Mouse (Mus musculus) urinary bladder, postnatal 36 days (tissue): ENCODE data around the gene Ddx41.

ENCODE experiments used
- DNase-seq, 2 experiments: peaks; one replicate each; pipeline ENCODE4 v3.0.0; 2022; ENCODE audit warnings: low spot score in 2 of 2, mixed read lengths in 1 of 2

Ddx41 gene

DNA sequence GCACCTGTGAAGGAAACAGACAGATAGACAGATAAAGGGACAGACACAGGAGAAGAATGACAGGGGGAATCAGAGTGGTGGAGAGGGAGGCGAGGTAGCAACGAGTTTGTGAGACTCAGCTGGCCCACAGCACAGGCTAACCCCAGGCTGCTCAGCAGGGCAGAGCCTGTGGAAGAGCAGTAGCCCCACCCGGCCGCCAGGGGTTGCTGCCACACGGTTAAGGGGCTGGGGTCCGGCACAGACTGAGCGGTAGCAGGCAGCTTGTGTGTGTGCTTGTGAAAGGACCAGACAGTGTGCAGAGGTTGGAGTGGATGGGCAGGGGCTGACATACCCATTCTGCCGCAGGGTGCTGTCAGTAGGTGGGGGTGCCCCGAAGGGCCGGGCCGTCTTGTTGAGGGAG lies 28.6 kb downstream of the Ddx41 start:
- no peak for DNase-seq

DNA sequence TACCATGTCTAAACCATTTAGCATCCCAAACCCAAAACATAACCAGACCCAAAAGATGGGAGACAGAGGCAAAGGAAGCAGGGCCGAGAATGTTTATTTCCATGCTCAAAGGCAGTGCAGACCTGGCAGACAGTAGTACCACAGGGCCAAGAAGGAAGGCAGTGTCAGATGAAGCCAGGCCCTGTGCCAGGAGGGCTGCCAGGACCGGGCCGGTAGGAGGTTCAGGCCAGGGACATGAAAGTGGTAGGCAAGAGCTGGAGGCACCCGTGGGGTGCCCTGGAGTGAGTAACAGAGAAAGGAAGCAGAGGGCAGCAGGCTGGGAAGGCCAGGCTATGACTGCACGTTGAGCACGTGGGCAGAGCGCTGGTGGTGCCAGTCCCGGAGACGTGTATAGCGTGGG lies 29.8 kb downstream of the Ddx41 start:
- peak in 1 of 2 experiments; percentile 42 for DNase-seq

DNA sequence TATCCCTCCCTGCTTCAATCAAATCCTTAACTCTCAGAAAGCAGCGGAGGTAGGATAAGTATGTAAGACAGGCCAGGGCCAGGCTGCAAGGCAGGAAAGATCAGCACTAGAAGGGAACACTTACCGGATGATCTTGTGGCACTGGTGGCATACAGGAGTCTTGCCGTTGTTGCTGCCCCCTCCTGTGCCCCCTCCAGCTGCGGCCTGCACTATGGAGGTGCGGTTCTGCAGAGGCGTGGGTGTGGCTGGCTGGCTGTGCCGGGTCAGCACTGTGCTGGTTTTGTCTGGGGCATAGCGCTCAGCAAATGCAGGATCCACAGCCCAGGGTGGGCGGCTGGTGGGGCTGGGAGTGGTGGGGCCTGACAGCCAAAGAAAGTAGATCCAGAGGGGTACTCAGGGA lies 30.6 kb downstream of the Ddx41 start:
- DNase-seq = no peak

DNA sequence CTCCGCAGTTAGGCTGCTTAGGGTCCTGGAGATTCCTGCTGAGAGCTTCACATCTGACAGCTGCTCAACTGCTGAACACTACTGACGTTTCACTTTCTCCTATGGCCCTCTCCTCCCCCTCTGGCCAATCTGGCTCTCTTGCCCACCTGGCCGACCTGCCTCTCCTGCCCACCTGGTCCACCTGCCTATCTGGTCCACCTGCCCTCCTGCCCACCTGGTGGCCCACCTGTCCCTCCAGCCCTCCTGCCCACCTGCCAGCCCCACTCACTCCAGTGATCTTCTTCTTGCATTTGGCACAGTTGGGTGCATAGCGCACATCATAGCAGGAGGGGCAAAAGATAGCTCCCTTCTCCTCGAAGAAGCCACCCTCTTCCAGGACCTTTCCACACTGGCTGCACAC lies 32.1 kb downstream of the Ddx41 start:
- DNase-seq = no peak

DNA sequence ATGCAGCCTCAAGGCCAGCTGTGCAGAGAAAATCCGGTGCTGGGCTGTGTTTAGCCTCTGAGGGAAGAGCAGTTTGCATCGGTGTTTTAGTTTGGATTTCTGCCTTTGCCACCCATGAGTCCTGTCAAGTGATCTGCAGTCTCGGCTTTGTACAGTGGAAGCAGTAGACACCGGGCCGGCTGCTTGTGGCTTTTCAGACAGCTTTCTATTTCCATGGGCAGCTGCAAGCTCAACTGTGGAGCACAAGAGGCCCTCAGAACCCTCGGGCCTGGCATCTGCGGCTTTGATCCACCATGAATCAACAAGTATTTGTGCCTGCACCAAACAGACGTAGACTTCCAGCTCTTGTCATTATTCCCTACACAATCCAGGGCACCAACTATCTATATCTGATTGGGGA lies 34.1 kb downstream of the Ddx41 start:
- DNase-seq = no peak

DNA sequence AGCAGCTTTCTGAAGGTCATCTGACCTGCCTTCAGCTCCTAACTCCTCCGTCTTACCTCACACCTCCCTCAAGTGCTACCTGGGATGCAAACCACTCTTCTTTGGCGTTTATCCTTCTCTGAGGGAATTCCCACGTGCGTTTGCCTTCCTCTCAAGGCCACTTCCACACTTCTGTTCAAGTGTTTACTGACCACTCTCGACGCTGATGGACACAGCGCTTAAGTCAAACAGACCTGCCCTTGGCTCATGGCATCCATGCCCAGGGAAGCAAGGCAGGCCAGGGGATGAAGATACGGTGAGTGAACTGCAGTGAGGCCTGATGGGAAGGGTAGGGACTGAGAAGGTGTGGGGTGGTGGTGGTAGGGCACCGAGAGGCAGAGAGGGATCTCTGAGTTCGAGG lies 35.9 kb downstream of the Ddx41 start:
- DNase-seq = no peak

DNA sequence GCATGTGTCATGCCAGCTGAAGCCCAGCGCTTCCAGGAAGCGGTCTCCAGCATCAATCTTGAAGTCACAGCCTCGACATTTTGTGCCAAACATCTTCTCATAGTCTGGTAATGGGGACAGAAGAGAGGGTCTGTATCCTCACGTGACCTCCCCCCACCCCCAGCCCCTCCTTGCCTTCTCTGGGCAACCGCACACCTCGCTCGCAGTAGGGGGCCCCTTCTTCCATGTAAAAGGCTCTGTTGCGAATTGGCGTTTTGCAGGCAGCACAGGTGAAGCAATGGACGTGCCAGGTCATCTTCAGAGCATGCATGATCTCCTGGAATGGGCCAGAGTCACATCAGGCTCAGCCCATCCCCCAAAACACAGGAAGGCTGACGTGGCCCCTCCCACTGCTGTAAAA lies 37.6 kb downstream of the Ddx41 start:
- no peak for DNase-seq

DNA sequence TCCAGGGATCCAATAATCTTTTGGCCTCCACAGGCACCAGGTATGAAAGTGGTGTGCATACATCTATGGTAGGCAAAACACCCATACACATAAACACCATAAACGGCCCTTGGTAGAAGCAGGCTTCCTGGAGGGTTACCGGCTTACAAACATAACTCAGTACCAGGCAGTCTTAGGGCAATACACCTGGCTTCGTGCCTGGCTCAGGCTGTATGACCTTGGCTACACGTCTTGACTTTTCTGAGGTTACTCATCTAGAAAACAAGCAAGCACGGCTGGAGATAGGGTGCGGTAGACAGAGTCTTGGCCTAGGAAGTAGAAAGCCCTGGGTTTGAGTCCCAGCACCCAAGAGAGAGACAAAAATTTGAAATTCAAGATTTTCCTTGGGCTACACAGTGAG lies 39.8 kb downstream of the Ddx41 start:
- no peak for DNase-seq

DNA sequence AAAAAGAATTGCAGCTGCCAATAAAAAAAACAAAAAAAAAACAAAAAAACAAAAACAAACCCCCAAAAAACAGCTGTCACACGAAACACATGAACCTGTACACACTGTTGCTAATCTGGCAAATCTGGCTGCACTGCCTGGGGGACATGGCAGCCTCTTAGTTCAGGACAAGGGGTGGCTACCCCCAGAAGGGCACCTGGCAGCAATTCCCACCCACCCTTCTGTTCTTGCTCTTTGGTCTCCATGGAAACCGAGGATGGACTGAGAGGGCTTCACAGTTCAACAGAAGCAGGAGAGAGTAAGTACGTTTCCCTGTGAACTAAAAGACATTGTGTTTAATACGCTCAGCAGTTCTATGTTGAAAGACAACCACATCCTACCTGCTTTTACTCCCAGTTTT lies 40.8 kb downstream of the Ddx41 start:
- no peak for DNase-seq

DNA sequence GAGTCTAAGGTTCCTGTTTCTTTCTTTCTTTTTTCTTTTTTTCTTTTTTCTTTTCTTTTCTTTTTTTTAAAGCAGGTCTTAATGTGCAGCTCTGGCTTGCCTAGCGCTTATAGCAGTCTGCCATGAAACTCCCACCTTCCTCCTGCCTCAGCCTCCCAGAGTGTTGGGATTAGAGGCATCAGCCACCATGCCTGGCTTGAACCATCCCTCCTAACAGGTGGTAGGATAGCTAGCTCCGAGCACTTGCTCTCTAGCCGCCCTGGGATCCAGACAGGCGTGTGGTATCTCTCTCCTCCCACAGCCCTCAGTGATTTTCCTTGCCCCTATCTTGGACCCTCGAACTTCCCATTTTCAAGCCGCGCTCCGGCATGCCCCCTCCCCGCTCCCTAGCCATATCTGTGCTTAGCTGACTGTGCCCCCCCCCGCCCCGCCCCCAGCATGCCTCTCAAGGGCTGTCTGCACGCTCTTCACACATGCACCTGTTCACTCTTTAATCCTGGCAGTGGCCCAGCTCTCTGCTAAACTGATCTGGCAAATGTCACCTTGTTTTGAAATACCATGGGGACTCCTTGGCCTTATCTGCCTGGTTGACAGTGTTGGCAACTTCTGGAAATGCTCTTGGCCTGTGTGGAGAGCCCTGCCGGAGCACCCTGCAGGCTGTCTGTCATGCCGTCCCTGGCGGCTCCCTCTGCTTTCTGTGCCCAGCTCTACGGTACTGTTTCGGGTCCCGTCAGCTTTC lies 41.4 kb downstream of the Ddx41 start:
- no peak for DNase-seq

DNA sequence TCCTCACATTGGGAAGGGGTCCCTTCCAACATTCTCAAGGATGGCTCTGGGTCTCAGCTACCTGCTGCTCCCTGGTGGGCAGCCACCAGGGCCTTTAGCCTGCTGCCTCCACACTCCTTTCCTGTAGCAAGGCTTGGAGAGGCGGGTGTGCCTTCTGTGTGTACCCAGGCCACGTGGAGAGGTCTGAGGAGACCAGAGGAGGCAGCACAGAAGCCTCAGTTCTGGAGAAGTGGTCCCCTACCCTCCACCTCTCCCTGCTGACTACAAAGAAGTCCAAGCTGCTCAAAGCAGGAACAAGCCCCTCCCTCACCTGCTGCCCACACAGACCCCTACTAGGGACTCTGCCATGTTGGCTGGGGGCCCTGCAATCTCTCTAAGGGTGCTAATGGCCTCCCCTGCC lies 42.2 kb downstream of the Ddx41 start:
- DNase-seq = no peak

DNA sequence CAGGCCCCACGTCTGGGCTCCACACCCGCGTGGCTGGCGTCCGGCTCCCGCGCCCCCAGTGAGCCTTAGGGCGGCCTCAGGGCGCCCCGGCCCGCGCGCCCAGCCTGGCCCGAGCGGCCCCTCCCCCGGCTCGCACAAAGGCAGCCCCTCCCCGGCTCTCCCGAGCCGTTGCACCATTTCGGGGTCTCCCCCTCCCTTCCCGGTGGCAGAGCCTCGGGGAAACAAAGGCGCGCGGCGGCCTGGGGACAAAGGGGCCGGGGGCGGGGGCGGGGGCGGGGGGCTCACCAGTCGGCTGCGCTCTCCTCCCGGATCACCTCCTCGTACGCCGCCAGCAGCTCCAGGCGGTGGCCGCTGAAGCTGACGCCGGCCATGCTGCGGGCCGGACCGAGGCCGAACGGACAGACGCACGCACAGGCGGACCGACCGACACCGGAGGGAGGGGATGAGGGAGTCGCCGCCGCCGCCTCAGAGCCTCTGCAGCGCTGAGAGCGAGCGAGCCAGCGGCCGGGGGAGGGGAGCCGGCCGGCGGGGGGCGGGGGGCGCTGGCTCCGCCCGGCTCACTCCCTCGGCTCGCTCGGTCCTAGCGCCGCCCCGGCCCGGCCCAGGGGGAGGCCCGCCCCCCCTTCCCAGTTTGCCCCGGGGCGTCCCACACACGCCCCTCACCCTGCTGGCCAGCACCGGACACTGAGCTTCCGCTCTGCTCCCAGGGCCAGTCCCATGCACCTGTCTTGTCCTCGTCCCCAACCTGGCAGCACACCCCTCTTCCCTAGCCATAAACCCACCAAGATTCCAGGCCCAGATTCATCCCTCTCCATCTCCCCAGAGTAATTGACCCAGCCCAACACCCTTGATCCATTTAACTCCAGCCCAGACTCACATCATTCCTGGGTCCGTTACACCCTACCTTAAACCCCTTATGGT lies 48.6 kb downstream of the Ddx41 start, which contains the start of gene Dbn1:
Dbn1 (minus strand) TSS at position 534 of the 921 bp plus-strand sequence.
- no peak for DNase-seq

DNA sequence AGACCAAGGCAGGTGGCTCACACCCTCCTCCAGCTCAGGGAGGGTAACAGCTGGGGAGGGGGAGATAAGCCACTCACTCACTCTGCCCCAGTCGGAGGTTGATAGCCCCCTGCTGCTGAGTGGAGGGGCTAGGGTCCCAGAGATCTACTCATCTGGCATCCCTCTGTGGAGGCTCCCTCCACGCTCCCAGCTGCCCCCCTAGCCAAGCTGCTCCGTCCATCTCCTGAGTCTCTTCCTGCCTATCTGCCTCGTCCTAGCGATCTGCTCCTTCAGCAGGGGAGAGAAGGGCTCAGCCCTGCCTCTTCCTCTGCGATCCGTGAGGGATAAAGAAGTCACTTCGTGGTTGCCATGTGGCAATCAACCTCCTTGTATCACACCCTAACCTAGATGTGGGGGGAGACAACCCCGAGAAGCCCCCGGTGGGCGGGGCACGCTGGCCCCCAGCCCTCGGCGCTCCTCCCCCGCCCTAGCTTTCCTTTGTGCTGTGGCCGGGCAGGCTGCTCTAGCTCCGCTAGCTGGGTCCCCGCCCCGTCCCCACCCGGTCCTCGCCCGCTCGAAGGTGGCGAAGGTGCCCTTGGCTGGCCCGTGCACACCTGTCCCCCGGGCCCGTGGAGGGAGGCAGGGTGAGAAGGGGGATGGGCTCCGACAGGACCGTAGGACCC lies 49.4 kb downstream of the Ddx41 start:
- DNase-seq = no peak

DNA sequence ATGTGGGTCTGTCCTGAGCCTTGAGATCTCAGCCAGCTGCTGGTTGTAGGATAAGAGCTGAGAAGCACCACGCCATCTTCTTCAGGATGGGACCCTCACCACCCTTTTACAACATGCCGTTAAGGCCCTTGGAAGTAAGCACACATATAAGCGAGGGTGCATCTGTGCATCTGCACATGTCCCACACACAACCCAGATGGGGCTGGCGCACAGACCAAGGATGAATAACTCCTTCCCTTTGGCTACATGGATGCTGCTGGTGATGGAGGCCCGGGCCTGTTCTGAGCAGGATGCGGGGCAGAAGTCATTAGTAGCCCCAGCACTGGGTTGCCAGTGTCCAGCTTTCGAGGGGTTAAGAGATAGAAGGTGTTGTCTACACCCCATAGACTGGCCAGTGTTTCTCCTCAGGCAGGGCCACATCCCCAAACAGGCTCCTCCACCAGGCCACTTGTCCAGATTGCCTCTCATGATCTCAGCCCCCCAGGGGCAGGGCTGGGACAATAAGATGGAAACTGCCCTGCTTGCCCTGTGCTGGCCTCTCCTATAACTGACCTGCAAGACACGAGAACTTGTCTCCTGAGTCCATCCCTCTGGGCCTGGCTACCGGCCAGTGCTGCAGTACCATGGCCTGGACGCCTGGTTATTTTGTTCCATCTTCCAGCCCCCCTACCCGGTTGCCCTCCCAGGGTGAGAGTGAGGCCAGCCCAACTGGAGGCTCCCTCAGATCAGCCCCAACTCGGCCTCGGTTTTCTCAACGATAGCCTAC lies 50.2 kb downstream of the Ddx41 start:
- no peak for DNase-seq

DNA sequence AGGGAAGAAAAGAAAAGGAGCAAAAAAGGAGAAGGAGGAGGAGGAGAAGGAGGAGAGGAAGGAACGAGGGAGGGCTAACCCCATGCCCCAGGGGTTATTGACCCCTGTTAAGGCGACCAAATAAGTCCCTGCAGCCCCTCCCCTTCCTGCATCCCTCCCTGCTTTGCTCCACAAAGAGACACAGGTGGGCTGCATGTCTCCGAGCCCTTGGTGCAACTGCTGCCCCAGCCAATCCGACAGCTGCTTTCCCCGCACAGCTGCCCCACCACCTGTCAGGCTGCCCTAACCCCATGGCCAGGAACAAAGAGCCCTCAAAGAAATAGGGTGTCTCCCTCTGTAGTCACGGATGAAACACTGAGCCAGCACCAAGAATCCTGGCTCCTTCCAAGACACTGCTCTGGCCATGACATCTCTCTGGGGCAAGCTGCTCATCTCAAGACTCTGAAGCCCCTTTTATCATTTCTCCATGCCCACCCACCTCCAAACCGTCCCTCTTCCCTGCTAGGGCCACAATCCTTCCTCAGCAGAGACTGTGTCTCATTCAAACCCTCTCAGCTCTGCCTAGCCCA lies 51.9 kb downstream of the Ddx41 start:
- DNase-seq = no peak

DNA sequence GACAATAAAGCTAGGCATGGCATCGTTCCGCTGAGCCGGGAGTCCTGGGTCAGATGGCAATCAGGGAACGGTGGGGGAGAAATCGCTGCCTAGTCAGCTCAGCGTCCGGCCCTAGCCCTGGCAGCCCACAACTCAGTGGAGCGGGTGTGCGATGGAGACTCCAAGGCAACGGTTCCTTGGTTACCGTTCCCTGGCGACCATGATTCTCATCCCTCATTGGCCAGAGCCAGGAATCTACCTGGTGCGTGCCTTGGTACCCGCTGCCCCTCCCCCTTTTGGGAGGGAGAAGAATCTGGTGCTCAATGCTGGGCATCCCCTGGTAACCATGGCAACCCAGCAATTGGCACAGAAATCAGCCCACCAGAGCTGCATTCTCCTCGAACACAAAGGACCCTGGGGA lies 52.9 kb downstream of the Ddx41 start:
- DNase-seq = no peak

DNA sequence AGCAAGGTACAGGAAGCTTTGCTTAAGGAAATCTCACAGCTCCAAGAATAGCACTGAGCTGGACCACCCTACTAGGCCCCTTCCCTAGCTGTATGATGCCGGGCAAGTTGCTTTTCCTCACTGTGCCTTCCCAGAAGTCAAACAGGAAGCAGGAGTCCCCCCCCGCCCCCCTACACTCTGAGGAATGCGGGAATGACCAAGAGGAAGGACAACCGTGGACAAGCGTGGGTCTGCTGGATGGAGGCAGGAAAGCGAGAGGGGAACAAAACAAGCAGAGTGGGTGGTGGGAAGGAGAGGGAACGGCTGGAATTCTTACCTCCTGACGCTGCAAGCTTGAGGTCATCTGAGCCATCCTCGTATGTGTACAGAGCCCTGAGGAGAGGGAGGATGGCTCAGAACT lies 53.4 kb downstream of the Ddx41 start:
- DNase-seq = no peak

DNA sequence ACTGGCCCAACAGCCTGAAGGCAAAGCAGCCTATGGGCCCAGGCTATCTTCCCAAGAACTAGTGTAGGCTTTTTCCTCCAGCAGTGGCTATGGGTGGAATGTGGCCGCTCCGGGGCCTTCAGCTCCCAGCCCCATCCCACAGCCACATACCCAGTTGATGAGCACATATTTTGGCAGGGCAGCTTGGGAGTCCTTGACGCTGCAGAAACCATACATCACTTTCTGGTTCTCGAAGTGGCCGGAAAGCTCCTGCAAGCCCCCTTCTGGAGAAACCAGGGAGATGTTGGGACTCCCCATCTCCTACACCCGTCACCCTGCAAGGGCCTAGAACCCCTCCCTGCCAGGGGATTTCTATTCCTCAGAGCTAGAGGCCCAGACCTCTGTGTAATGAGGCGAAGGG lies 53.9 kb downstream of the Ddx41 start:
- no peak for DNase-seq
